In the genomic region with DNA sequence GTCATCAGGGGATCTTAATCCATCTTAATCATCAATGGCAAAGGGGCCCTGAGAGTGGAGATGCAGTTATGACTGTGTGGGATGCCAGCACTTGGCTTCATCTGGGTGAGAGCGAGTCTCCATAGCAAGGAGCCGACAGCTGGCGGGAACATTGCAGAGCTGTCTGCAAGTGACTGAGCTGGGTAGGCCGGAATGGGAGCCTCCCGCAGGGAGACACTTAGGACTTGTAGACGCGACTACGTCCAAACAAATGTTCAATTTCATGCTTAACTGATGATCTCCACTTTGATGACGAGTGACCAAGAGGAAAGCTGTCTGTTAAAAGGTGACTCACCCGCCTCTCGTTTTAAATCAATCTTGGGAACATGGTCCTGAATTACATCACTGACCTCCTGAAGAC, we compare ENCODE assay signal across 16 mouse cellular contexts. TPM values are rescaled to one million over a fixed set of nuclear protein-coding genes. Genes with fewer than 3 reads are reported as not detected.
DNase-seq lines count a peak whose midpoint lies in the region; ATAC-seq and TF ChIP-seq lines count a peak whose summit lies in the region.
"Had no signal": no experiment of that assay in that cellular context is flagged by ENCODE, and none has a peak within 500 bp of the region (broad histone marks: within the 10 kb centered on the region; RNA-seq: fewer than 3 reads in every experiment).

No protein-coding gene starts in this region.

- H3K27me3 ChIP-seq in limb, embryonic 14.5 days (ENCODE audit: control insufficient read depth, insufficient read depth, low read length), result no peaks in the 10 kb centered on the region
- H3K27me3 ChIP-seq in limb, embryonic 10.5 days (ENCODE audit: low read depth, poor library complexity, severe bottlenecking), result peaks cover 12% of the 10 kb centered on the region; the same call in 1 of the 2 replicates
- H3K27me3 ChIP-seq in midbrain, embryonic 13.5 days, result no peaks in the 10 kb centered on the region
- H3K27me3 ChIP-seq: intestine, embryonic 15.5 days; stomach, embryonic 15.5 days had no signal

- no peak overlapping the region for H3K4me2 ChIP-seq in limb, embryonic 14.5 days (replicated peaks; ENCODE audit: low read depth, low read length, severe bottlenecking)
- H3K4me2 ChIP-seq in midbrain, embryonic 13.5 days (replicated peaks), result no peak overlapping the region
- H3K4me2 ChIP-seq: heart, embryonic 12.5 days; intestine, embryonic 15.5 days; liver, embryonic 11.5 days; stomach, embryonic 15.5 days had no signal

- WGBS in limb, embryonic 14.5 days, result 74% methylated on average over 11 of the region's 11 CpGs
- 77% methylated on average over 11 of the region's 11 CpGs for WGBS in limb, embryonic 10.5 days
- WGBS in midbrain, embryonic 13.5 days, result 40% methylated on average over 11 of the region's 11 CpGs

- no peak for ATAC-seq in limb, embryonic 14.5 days (ENCODE audit: low FRiP score, low read depth)
- ATAC-seq in midbrain, embryonic 13.5 days, result no peak
- ATAC-seq: intestine, embryonic 15.5 days had no signal

- H3K4me1 ChIP-seq in limb, embryonic 14.5 days (ENCODE audit: control insufficient read depth, insufficient read depth, low read length), result peaks cover 9% of the 10 kb centered on the region
- H3K4me1 ChIP-seq in limb, embryonic 10.5 days, result peaks cover 9% of the 10 kb centered on the region
- H3K4me1 ChIP-seq in midbrain, embryonic 13.5 days (replicated peaks), result peaks cover 8% of the 10 kb centered on the region

- H3K4me3 ChIP-seq in limb, embryonic 14.5 days (replicated peaks; ENCODE audit: low read length), result no peak overlapping the region
- no peak overlapping the region for H3K4me3 ChIP-seq in limb, embryonic 10.5 days
- H3K4me3 ChIP-seq in midbrain, embryonic 13.5 days (replicated peaks), result no peak overlapping the region
- H3K4me3 ChIP-seq: erythroblast, embryonic 14.5 days; heart, embryonic 12.5 days; intestine, embryonic 15.5 days; stomach, embryonic 15.5 days had no signal

- no peaks in the 10 kb centered on the region for H3K36me3 ChIP-seq in limb, embryonic 14.5 days (ENCODE audit: control insufficient read depth, insufficient read depth, low read length)
- H3K36me3 ChIP-seq in limb, embryonic 10.5 days, result no peaks in the 10 kb centered on the region
- no peaks in the 10 kb centered on the region for H3K36me3 ChIP-seq in midbrain, embryonic 13.5 days
- H3K36me3 ChIP-seq: heart, embryonic 12.5 days; intestine, embryonic 15.5 days; stomach, embryonic 15.5 days had no signal

- no peaks in the 10 kb centered on the region for H3K9me3 ChIP-seq in limb, embryonic 14.5 days (ENCODE audit: control insufficient read depth, low read length)
- H3K9me3 ChIP-seq in limb, embryonic 10.5 days (replicated peaks), result no peaks in the 10 kb centered on the region
- H3K9me3 ChIP-seq in midbrain, embryonic 13.5 days, result no peaks in the 10 kb centered on the region
- H3K9me3 ChIP-seq: heart, embryonic 12.5 days; intestine, embryonic 15.5 days; stomach, embryonic 15.5 days had no signal

- no peak for TF ChIP-seq POLR2A in limb, embryonic 14.5 days (IDR thresholded peaks at IDR 0.05; ENCODE audit: borderline replicate concordance, extremely low read depth, insufficient read depth, insufficient read length)

- DNase-seq in limb, embryonic 14.5 days (ENCODE audit: low spot score), result peak; percentile 19
- no peak for DNase-seq in limb, embryonic 10.5 days (ENCODE audit: low spot score)
- peak; percentile 56 for DNase-seq in 3T3-L1 (ENCODE audit: low read depth, low spot score)
- DNase-seq in NIH3T3 (ENCODE audit: low read depth), result peak; percentile 48
- peak; percentile 8 for DNase-seq in lung, postnatal 25 days (ENCODE audit: low spot score)
- DNase-seq in adrenal gland, postnatal 14 days, result no peak
- DNase-seq: adrenal gland, postnatal 25 days; cerebellum, adult 11 months; kidney, postnatal 25 days; thymus, postnatal 25 days had no signal

- H3K9ac ChIP-seq in limb, embryonic 14.5 days (ENCODE audit: low read depth, low read length, severe bottlenecking), result no peak overlapping the region
- no peak overlapping the region for H3K9ac ChIP-seq in midbrain, embryonic 13.5 days (replicated peaks)
- H3K9ac ChIP-seq: heart, embryonic 12.5 days; intestine, embryonic 15.5 days; stomach, embryonic 15.5 days had no signal

- no peak overlapping the region for H3K27ac ChIP-seq in limb, embryonic 14.5 days (replicated peaks; ENCODE audit: low read depth, low read length)
- no peak overlapping the region for H3K27ac ChIP-seq in limb, embryonic 10.5 days
- H3K27ac ChIP-seq in midbrain, embryonic 13.5 days, result no peak overlapping the region
- H3K27ac ChIP-seq: intestine, embryonic 15.5 days; stomach, embryonic 15.5 days had no signal

RNA-seq across cellular contexts. Expression of a gene that starts 37.5 kb away (rescaled TPM):
- polyA plus RNA-seq in limb, embryonic 14.5 days (2012; rRNA removed), result 5.2 and 8.1 TPM in 2 replicates
- 4.9 and 5.5 TPM in 2 replicates for polyA plus RNA-seq in limb, embryonic 14.5 days (2014; fragmentation: Nextera tagmentation; extraction: Ambion mirVana)
- 1.2 TPM in 2 replicates for polyA plus RNA-seq in limb, embryonic 10.5 days (2016; fragmentation: Nextera tagmentation; extraction: Ambion mirVana)
- 4.7 and 9.5 TPM in 2 replicates for total RNA-seq in adrenal gland, postnatal 14 days (2021)
- 0.52 and 1.1 TPM in 2 replicates for polyA plus RNA-seq in midbrain, embryonic 13.5 days (2015; fragmentation: Nextera tagmentation; extraction: Ambion mirVana)

Comparison
In these comparisons a context has a peak if more than half of its experiments do, and no peak if none do; other contexts are left out.
1. DNase-seq: peak in limb, embryonic 14.5 days (single experiment), 3T3-L1 (single experiment), NIH3T3 (single experiment) and lung, postnatal 25 days (single experiment); none in limb, embryonic 10.5 days (single experiment) and adrenal gland, postnatal 14 days (single experiment).